Mouse (Mus musculus) spleen, adult 2 months (tissue): ENCODE data around the gene Ap1b1.
"Not testable (repeated sequence)": the region's sequence is repeated elsewhere in the genome, so short reads cannot be mapped to it uniquely, and the experiment has no call there.

Source experiments
- CTCF ChIP-seq: fragments of 200-500 bp; IDR thresholded peaks from 2 replicates; pipeline ENCODE4 v1.5.1; 2011; ENCODE audit warnings: mild to moderate bottlenecking, inconsistent platforms; ENCODE audit not compliant: insufficient read depth, insufficient read length, insufficient replicate concordance; ENCODE audit errors: extremely low read depth
- POLR2A ChIP-seq: fragments of 200-500 bp; IDR thresholded peaks from 2 replicates; pipeline ENCODE4 v1.6.1; 2011; ENCODE audit warnings: low read depth, low read length, inconsistent platforms

DNA sequence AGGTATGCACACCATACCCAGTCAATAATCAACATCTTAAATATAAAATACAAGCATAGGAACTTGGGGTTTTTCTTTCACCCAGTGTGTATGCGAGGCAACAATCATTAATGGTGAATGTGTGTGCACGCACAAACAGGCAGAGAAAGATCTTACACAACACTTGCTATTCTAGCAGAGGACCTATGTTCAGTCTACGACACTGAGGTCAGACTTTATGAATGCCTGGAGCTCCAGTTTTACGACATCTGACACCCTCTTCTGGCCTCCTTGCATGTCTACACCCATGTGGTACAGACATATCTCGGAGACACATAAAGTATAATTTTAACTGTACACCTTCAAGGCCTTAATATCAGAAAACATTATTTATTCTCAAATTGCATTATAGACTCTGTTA is 90.2 kb downstream of the Ap1b1 start:
- TF ChIP-seq CTCF, POLR2A: not testable (repeated sequence)
